Mouse (Mus musculus): ENCODE results near the gene Barhl2.

GRCm38 (mm10) chr5:106426069-106426468, 31.9 kb downstream of the Barhl2 start:
- TF ChIP-seq CTCF (IDR thresholded peaks at IDR 0.05; ENCODE audit: low read depth) (no peak), EP300 (IDR thresholded peaks at IDR 0.05; ENCODE audit: low read depth) (no peak)
